Mouse (Mus musculus): ENCODE data around the gene Plxnb1. TPM values are rescaled to one million over a fixed set of nuclear protein-coding genes. Genes with fewer than 3 reads are reported as not detected.
A peak's percentile ranks its signal among the peaks of the same experiment; 100 is the strongest.

Gene Plxnb1
- total RNA-seq (2021), result 1 to 10 TPM; 8.4 to 9.8 TPM
- long read RNA-seq, experiment 1, partial matches to known transcripts, result 4 of 7 reads
- long read RNA-seq, experiment 1, other reads (novel, unspliced or antisense), result 3 of 7 reads
- long read RNA-seq, experiment 2, full-length matches to known transcripts, result 1 of 7 reads
- long read RNA-seq, experiment 2, partial matches to known transcripts, result 1 of 7 reads
- long read RNA-seq, experiment 2, other reads (novel, unspliced or antisense), result 5 of 7 reads

DNA sequence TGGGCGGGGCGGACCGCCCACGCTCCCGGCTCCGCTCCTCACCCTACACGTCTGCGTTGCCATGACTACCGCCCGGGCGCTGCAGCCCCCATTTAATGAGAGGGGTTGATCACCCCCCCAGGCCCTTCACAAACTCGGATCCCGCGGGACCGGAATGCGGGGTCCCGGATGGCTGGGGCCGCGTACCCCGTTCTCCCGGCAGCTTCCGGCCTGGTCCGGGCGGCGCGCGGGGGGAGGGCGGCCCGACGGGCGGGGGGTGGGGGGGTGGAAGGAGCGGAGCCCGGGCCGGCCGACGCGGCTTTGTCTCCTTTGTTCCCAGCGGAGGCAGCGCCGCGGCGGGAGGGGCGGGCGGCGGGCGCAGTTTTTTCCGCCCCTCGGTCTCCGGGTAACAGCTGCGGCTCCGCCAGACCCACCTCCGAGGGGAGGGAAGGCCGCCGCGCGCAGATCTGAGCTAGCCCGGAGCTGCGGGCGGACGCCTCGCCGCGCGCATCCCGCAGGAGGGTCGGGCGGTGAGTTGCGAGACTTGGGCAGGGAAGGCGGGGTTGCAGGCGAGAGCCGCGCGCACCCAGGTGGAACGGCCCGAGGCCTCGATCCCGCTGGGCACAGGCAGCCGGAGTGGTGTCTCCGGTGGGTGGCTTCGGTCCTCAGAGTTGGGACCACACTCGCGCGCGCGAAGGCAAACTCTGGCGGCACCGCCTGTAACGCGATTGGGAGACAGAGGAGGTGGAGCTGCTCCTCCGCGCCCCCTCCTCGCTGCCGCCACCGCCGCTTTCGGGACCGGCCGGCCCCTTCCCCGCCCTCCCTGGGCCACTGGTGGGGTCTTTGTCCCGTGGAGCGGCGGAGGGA lies at the start of gene Plxnb1:
Gene Plxnb1 (plus strand): TSS at position 253 of the 846 bp plus-strand sequence.
- peak; percentile 45 to 67 for DNase-seq (ENCODE audit: low spot score in 2 of 2)

- DNase-seq (ENCODE audit: low spot score in 2 of 2), result peak; percentile 19 to 50
These were observed 48.9 kb upstream of the Plxnb1 start for GRCm38 (mm10) chr9:109046306-109046705.

GRCm38 (mm10) chr9:109049316-109049715 lies 45.9 kb upstream of the Plxnb1 start:
- no peak for DNase-seq (ENCODE audit: low spot score in 2 of 2)

DNA sequence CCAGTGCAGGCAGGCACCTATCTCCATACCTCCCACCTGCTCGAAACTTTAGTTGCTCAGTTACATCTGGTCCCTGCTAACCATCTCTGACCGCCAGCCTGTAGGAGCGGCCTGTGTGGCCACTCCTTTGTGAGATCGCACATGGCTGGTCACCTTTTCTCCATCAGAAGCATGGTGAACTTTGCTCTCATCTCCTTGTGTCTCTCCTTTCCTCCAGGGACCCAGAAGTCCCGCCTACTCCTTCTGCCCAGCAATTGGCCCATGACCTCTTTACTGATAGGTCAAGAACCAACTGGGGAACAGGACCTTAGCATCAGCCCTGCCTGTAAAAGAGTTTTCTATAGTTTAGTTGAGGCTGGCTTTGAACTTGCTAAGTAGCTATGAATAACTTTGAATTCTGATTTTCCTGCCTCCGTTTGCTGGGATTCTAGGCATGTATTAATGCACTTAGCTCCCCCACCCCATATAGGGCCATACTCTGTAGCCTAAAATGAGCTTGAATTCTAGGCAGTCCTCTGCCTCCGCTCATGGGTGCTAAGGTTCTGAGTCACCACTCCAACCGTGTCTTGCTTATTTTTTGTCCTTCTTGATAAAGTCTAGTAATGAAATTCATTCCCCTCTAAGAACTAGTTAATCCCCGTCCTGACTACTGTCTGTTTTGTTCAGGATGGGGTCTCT lies 45.1 kb upstream of the Plxnb1 start:
- DNase-seq (ENCODE audit: low spot score in 2 of 2), result peak in 1 of 2 experiments; percentile 6

DNA sequence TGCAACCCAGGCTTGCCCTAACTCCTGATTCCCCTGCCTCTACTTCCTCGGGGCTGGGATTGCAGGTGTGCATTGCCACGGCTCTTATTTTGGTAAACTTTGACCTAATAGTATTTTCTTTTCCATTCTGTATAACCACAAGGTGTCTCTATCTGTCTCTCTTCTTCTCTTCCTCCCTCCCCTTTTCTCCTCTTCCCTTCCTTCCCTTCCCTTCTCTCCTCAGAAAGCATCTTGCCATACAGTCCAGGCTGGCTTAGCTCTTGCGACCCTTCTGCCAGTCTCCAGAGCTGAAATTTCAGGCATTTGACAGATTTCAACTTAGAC lies 44.6 kb upstream of the Plxnb1 start:
- peak in 1 of 2 experiments; percentile 7 for DNase-seq (ENCODE audit: low spot score in 2 of 2)

GRCm38 (mm10) chr9:109051011-109051501 lies 44.1 kb upstream of the Plxnb1 start:
- DNase-seq (ENCODE audit: low spot score in 2 of 2), result peak in 1 of 2 experiments; percentile 14

- peak in 1 of 2 experiments; percentile 13 for DNase-seq (ENCODE audit: low spot score in 2 of 2)
These were observed 43.3 kb upstream of the Plxnb1 start for GRCm38 (mm10) chr9:109051651-109052489.

- peak in 1 of 2 experiments; percentile 11 for DNase-seq (ENCODE audit: low spot score in 2 of 2)
These were observed 42.5 kb upstream of the Plxnb1 start for GRCm38 (mm10) chr9:109052490-109053260.

DNA sequence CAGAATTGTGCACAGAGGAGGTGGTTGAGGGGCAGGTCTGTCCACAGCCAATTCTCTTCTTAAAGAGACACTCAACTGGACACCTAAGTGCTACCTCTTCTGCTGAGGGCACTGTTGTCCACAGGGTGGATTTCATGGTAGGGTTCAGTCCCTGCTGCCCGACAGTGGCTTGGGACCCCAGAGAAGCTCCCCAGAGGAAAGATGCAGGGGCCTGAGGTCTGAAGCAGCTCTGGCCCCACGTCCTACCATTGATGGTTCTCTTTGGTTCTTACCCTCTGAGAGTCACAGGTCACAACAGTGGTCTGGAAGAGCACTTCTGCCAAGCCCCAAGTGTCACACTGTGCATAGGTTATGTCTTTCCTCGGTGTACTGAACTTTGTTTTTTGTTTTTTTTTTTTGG lies 41.8 kb upstream of the Plxnb1 start:
- DNase-seq (ENCODE audit: low spot score in 2 of 2), result peak in 1 of 2 experiments; percentile 12

- peak in 1 of 2 experiments; percentile 11 for DNase-seq (ENCODE audit: low spot score in 2 of 2)
These were observed 41.3 kb upstream of the Plxnb1 start for GRCm38 (mm10) chr9:109053851-109054250.

DNA sequence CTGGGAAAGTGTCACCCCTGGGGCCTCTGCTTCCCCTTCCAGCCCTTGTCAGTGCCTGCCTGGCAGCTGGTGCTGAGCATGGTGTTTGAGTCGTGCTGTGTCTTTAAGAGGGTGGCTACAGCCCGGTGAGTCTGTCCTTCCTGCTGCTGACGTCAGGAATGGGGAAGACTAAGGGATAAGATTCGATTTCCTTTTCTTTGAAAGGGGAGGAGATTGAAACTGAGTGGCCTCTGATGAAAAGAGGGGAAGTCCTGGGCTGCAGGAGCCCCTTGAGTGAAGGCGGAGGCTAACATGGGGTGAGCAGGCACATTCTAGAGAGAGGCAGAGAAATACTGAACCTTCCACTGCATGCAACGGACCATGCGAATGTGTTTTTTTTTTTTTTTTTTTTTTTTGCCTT lies 40.5 kb upstream of the Plxnb1 start:
- peak; percentile 19 to 55 for DNase-seq (ENCODE audit: low spot score in 2 of 2)

- peak in 1 of 2 experiments; percentile 15 for DNase-seq (ENCODE audit: low spot score in 2 of 2)
These were observed 39.7 kb upstream of the Plxnb1 start for GRCm38 (mm10) chr9:109055271-109056030.

DNA sequence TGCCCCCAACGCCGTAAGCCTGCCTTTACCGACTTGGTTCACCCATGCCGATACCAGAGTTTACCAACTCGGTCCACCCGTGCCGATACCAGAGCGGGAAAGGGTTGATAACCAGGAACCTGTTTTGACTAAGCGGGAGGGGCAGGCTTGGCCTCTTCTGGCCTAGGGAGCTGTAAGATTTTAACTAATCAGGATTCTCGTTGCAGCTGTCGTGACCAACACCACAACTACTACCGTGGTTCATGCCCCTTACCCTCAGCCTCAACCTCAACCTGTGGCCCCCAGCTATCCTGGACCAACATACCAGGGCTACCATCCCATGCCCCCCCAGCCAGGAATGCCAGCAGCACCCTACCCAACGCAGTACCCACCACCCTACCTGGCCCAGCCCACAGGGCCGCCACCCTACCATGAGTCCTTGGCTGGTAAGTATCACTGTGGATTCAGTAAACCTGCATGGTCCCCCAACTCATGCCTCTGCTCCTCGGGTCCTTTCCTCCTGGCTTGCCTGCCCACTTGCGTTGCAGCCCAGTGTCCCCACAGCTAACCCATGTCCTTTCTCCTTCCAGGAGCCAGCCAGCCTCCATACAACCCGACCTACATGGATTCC lies 39.0 kb upstream of the Plxnb1 start:
- DNase-seq (ENCODE audit: low spot score in 2 of 2), result peak in 1 of 2 experiments; percentile 18

GRCm38 (mm10) chr9:109056916-109057315 lies 38.3 kb upstream of the Plxnb1 start:
- DNase-seq (ENCODE audit: low spot score in 2 of 2), result peak in 1 of 2 experiments; percentile 12

- DNase-seq (ENCODE audit: low spot score in 2 of 2), result peak in 1 of 2 experiments; percentile 11
These were observed 37.6 kb upstream of the Plxnb1 start for GRCm38 (mm10) chr9:109057543-109057942.

DNA sequence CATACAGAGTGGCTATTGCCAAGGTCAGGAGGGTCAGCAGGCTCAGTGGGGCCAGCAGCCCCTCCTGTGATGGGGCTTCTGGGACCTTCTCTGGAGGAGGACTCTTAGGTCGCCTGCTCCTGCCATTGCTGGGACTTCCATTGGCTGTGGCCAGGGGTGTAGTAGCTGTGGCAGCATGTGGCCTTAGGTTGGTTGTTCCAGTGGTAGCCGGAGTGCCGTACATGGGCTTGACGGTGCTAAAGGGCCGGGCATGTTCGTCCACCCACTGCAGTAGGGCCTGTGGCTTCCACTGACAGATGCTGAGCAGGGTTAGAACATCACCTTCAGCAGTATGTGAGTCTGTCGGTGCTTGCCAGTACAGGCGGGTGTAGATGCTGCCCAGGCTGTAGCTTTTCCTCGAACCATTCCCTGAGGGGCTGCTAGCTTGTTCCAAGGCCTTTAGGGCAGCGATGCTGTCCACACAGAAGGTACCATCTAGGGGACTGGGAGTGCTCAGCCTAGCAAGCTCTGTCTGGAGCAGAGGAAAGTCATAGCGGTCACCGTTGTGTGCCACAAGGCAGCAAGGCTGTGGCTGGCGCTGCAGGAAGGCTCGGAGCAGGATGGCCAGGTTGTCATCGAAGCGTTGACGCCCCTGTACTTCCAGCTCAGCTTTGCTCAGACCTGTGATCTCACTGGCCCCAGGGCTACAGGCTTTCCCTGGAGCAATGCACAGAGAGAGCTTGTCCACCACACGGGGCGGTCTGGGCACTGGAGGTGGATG lies 37.0 kb upstream of the Plxnb1 start:
- peak in 1 of 2 experiments; percentile 16 for DNase-seq (ENCODE audit: low spot score in 2 of 2)

DNA sequence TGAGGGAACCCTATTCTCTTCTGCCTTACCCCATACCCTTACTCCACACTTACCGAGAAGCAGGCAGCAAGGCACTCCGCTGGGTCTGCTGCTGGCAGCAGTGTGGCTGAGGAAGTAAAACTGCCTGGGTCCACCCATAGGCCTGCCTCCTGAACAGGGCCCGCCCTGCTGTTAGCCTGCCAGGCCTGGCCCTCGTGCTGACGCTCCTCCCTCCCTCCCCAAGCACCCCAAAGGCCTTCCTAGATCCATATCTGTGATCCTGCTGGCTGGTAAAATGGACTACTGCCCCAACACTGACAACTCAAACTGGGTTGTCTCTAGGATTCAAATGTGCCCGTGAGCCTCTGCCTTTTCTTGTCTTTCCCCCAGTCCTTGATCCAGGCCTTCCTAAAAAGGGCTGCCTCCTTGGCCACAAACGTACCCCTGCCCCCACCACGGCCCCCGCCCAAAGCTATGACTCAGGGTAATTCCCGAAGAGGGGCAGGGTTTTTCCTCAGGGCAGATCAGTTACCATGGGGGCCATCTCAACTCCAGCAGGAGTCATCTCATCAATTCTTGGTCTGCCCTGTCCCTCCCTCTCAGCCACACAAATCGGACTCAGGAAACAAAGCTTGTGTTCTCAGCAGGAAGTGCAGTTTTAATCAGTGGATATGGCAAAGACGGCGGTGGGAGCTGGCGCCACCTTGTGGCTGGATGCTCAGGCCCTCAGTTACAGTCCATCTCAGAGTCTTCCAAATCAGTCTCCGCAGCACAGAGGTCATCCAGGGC lies 35.9 kb upstream of the Plxnb1 start, which contains the start of gene Trex1:
Gene Trex1 (minus strand): TSS at position 599 of the 768 bp plus-strand sequence.
- DNase-seq (ENCODE audit: low spot score in 2 of 2), result peak; percentile 74 to 88

All from gastrocnemius, postnatal 4 days (tissue).